Mouse (Mus musculus) bone marrow macrophage, adult 2 months (primary cell): ENCODE data around the gene Haao.

Source experiments
- CTCF ChIP-seq: IDR thresholded peaks from 2 replicates; pipeline ENCODE4 v1.5.1; 2012; ENCODE audit warnings: low read depth, mild to moderate bottlenecking, low read length, moderate library complexity
- POLR2A ChIP-seq: IDR thresholded peaks from 2 replicates; pipeline ENCODE4 v1.6.1; 2012; ENCODE audit warnings: mild to moderate bottlenecking, low read depth, low read length, borderline replicate concordance

DNA sequence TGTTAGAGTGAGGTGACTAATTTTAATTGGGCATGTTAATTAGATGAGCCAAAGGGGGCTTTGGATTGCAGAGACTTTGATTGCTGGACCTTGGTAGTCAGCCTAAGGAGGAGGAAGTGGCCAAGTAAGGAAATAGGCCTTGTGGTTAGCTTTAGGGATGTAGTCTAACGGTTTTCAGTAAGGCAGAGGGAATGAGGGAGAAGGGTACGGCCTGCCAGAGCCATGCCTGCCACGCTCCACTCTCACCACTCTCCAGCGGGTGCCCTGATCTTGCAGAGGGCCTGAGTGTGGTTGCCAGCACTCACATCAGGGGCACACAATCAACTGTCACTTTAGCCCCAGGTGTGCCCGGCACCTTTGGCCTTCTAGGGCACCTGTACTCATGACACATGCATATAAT, 57.6 kb downstream of the Haao start:
- TF ChIP-seq CTCF (no peak), POLR2A (no peak)
